Mouse (Mus musculus) embryo, embryonic 11.5 days (tissue): ENCODE measurements around the gene Lrrc4c.

Experiments used
- DNase-seq: peaks from one replicate; pipeline ENCODE4 v3.0.0-alpha.2; 2012; ENCODE audit warnings: low read depth, low spot score

The Lrrc4c gene

GRCm38 (mm10) chr2:97604688-97605215 is 1286.8 kb downstream of the Lrrc4c start:
- DNase-seq: no peak

GRCm38 (mm10) chr2:97609436-97609835 is 1291.5 kb downstream of the Lrrc4c start:
- no peak for DNase-seq

GRCm38 (mm10) chr2:97610566-97610965 is 1292.6 kb downstream of the Lrrc4c start:
- no peak for DNase-seq

GRCm38 (mm10) chr2:97614724-97615123 is 1296.8 kb downstream of the Lrrc4c start:
- no peak for DNase-seq

- DNase-seq: no peak
Measured at GRCm38 (mm10) chr2:97618589-97618988, 1300.6 kb downstream of the Lrrc4c start.

GRCm38 (mm10) chr2:97639941-97640340 is 1322.0 kb downstream of the Lrrc4c start:
- DNase-seq: no peak

GRCm38 (mm10) chr2:97641661-97642060 is 1323.7 kb downstream of the Lrrc4c start:
- no peak for DNase-seq

- DNase-seq: no peak
Measured at GRCm38 (mm10) chr2:97652711-97653110, 1334.7 kb downstream of the Lrrc4c start.
